Mouse (Mus musculus): ENCODE results near the gene Pkig. TPM values are rescaled to one million over a fixed set of nuclear protein-coding genes. Genes with fewer than 3 reads are reported as not detected.
A peak's percentile ranks its signal among the peaks of the same experiment; 100 is the strongest.
"Not testable (repeated sequence)": the region's sequence is repeated elsewhere in the genome, so short reads cannot be mapped to it uniquely, and the experiment has no call there.

Gene Pkig
- polyA plus RNA-seq, 1 experiment from 2014 or later = 113 TPM

DNA sequence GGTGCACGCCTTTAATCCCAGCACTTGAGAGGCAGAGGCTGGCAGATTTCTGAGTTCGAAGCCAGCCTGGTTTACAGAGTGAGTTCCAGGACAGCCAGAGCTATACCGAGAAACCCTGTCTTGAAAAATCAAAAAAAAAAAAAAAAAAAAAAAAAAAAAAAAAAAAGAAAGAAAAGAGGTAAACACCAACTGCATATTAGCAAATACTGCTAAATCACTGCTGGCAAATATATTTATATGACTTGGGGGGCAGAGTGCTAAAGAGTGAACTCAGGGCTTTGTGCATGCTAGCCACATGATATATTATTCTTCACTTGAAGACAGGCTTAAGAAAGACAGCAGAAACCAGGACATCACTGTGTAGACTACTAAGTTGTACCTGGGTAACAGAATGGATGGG, 36.8 kb upstream of the Pkig start:
- H3K4me2 ChIP-seq (replicated peaks); H3K4me1 ChIP-seq; H3K27ac ChIP-seq; H3K27me3 ChIP-seq; H3K9ac ChIP-seq; H3K4me3 ChIP-seq; ATAC-seq (ENCODE audit: low FRiP score); H3K9me3 ChIP-seq (replicated peaks): not testable (repeated sequence)
- WGBS = 94% methylated on average over 3 of the region's 3 CpGs
- H3K36me3 ChIP-seq = peaks cover 76% of the 10 kb centered on the region

DNA sequence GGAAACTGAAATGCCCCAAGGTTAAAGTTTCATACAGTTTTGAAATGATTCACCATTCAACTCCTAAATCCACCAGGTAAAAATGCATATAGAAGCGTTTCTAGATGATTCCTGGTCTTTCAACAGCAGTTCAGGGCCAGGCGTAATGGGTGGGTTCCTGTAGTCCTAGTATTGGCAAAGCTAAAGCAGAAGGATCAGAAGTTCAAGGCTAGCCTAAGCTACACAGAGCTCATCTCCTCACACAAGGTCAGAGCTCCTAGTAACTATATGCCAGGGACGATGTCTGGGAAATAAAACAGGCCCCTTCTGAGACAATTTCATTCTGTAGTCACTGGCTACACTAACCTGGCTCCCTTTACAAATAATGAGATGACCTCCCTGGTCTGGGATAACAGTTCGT, 27.0 kb upstream of the Pkig start:
- Histone ChIP-seq H3K4me1 (no peaks in the 10 kb centered on the region), H3K9me3 (replicated peaks) (no peaks in the 10 kb centered on the region), H3K9ac (no peak overlapping the region), H3K4me2 (replicated peaks) (no peak overlapping the region), H3K4me3 (no peak overlapping the region), H3K27me3 (no peaks in the 10 kb centered on the region), H3K36me3 (peaks cover 75% of the 10 kb centered on the region), H3K27ac (no peak overlapping the region)
- no peak for ATAC-seq (ENCODE audit: low FRiP score)
- WGBS = 94% methylated on average over 4 of the region's 4 CpGs

DNA sequence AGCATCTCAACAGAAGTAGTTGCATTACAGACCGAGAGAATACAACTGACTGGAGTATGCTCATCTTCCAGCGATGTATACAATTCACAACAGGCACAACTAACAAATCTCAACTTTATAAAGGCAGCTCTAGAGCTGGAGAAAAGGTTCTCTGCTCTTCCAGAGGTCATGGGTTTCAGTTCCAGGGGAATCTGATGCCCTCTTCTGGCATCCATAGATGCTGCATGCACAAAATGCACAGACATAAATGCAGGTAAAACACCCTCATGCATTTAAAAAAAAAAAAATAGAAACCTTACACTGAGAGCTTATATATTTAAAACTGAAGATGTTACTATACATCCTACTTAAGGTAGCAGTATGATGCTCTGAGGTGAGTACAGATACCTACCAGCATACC, 26.5 kb upstream of the Pkig start:
- Histone ChIP-seq H3K36me3 (peaks cover 71% of the 10 kb centered on the region), H3K27ac (no peak overlapping the region), H3K4me2 (replicated peaks) (no peak overlapping the region), H3K4me3 (no peak overlapping the region), H3K9me3 (replicated peaks) (no peaks in the 10 kb centered on the region), H3K4me1 (no peaks in the 10 kb centered on the region), H3K27me3 (no peaks in the 10 kb centered on the region), H3K9ac (no peak overlapping the region)
- no peak for ATAC-seq (ENCODE audit: low FRiP score)
- 92% methylated on average over 2 of the region's 2 CpGs for WGBS

DNA sequence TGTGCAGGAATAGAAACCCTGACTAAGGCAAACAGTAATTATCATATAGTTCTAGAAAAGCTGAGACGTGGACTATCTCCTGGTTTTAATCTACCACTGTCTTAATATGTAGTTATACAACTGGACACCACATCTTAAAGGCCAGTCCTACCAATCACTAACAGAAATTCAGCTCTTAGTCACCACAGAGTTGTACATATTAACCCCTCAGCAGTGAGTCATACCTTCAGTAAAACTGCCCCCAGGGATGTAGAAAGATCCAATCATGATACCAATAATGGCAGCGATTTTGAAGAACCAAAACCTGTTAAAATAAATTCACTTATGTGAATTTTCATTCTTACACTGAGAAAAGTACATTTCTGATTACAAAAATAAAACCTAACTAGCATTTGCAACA, 24.0 kb upstream of the Pkig start:
- H3K9me3 ChIP-seq (replicated peaks) = no peaks in the 10 kb centered on the region
- no peak overlapping the region for H3K9ac ChIP-seq
- H3K36me3 ChIP-seq = peaks cover 48% of the 10 kb centered on the region
- ATAC-seq (ENCODE audit: low FRiP score) = no peak
- H3K4me3 ChIP-seq = no peak overlapping the region
- no peak overlapping the region for H3K27ac ChIP-seq
- WGBS = 96% methylated on average over 2 of the region's 2 CpGs
- H3K4me2 ChIP-seq (replicated peaks) = no peak overlapping the region
- no peaks in the 10 kb centered on the region for H3K27me3 ChIP-seq
- no peaks in the 10 kb centered on the region for H3K4me1 ChIP-seq

DNA sequence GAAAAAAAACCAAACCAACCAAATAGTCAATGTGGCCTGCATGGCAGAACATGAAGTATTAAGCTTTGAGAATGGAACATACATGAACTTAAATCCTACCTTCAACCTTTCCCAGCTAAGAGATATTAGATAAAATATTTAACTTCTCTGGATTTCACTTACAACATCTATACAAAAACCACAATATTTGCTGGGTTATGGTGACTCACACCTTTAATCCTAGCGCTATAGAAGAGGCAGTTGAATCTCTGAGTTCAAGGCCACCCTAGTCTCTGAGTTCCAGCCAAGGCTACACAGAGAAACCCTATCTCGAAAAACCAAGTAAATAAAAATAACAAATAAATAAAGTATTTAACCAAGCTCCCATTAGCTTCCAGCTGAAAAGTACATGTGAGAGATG, 22.1 kb upstream of the Pkig start:
- Histone ChIP-seq H3K27ac (no peak overlapping the region), H3K4me3 (no peak overlapping the region), H3K9ac (no peak overlapping the region), H3K4me2 (replicated peaks) (no peak overlapping the region), H3K36me3 (peaks cover 32% of the 10 kb centered on the region), H3K27me3 (no peaks in the 10 kb centered on the region), H3K9me3 (replicated peaks) (no peaks in the 10 kb centered on the region), H3K4me1 (no peaks in the 10 kb centered on the region)
- 97% methylated on average over 2 of the region's 2 CpGs for WGBS
- no peak for ATAC-seq (ENCODE audit: low FRiP score)

DNA sequence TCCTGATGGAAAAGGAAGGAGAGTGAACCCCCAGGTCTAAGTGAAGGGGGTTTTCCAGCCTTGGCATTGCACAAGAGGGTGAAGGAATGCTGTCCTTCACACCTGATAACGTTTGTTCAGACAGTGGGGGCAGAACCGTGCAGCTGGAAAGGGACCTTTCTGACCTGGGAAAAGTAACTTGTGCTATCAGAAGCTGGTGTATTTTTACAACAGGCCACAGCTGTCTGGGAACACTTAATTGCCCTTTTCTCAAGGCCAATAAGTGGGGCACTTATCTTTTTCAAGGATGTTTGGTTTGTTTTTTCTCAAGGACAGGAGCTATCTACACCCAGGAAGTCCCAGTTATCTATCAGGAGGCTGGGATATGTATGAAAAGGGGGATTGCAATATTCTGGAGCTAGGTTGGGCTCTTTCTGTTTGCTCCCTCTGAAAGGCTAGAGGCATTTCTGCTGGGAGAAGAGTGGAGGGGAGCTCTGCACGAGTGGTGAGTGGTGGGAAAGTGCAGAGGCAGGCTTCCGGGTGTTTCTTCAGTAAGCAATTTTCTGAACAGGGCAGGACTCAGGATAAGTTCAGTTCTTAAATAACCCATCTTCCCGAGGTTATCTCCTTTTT, 20.4 kb upstream of the Pkig start:
- H3K27ac ChIP-seq = no peak overlapping the region
- H3K27me3 ChIP-seq = no peaks in the 10 kb centered on the region
- H3K9me3 ChIP-seq (replicated peaks) = no peaks in the 10 kb centered on the region
- H3K4me2 ChIP-seq (replicated peaks) = no peak overlapping the region
- no peak for ATAC-seq (ENCODE audit: low FRiP score)
- no peak overlapping the region for H3K9ac ChIP-seq
- H3K4me3 ChIP-seq = no peak overlapping the region
- WGBS = 74% methylated on average over 5 of the region's 5 CpGs
- H3K36me3 ChIP-seq = peaks cover 17% of the 10 kb centered on the region
- peaks cover 6% of the 10 kb centered on the region for H3K4me1 ChIP-seq

DNA sequence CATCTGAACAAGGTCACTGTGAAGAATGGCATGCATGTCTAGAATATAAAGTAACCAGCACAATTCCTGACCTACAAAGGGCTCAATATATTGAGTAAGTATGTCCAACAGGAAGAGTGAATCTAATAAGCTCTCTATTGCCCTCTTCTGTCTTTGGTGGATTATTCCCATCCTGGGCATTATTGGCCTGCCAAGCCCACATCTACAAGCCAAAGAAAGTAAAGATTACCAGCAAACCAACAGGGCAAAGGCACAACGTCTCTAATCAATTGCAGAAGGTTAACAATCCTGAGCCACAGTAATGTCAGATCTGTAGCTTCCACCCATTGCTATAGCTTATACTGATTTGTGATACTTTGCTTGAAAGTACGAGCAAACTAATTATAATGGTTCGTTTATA, 17.7 kb upstream of the Pkig start:
- Histone ChIP-seq H3K9me3 (replicated peaks) (no peaks in the 10 kb centered on the region), H3K9ac (no peak overlapping the region), H3K27me3 (no peaks in the 10 kb centered on the region), H3K4me2 (replicated peaks) (no peak overlapping the region), H3K4me3 (no peak overlapping the region), H3K27ac (no peak overlapping the region), H3K36me3 (peaks cover 2% of the 10 kb centered on the region; the same call in 1 of the 2 replicates), H3K4me1 (peaks cover 18% of the 10 kb centered on the region)
- WGBS = 87% methylated on average over 3 of the region's 3 CpGs
- no peak for ATAC-seq (ENCODE audit: low FRiP score)

DNA sequence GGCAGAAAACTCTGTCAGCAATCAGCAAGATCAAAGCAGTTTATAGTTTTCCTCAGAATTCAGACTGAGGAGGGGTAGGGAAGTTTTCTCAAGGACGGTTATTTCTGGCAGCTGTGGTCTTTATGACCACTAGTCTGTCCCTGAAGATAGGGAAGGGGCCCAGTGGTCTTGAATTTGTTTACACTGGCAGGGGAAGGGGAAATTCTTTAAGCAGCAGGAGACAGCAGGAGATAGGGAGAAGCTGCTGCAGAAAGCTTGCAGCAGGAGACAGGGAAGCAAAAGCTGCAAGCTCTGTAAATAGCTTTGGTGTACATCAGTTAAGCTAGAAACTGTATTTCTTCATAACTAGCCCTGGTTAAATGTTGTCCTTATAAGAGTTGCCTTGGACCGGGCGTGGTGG, 16.5 kb upstream of the Pkig start:
- Histone ChIP-seq H3K4me2 (replicated peaks) (no peak overlapping the region; the same call in 1 of the 2 replicates), H3K4me1 (peaks cover 18% of the 10 kb centered on the region), H3K27me3 (no peaks in the 10 kb centered on the region), H3K4me3 (no peak overlapping the region), H3K36me3 (no peaks in the 10 kb centered on the region), H3K27ac (no peak overlapping the region), H3K9ac (no peak overlapping the region; the same call in 1 of the 2 replicates), H3K9me3 (replicated peaks) (no peaks in the 10 kb centered on the region)
- 83% methylated on average over 3 of the region's 3 CpGs for WGBS
- ATAC-seq (ENCODE audit: low FRiP score) = no peak

DNA sequence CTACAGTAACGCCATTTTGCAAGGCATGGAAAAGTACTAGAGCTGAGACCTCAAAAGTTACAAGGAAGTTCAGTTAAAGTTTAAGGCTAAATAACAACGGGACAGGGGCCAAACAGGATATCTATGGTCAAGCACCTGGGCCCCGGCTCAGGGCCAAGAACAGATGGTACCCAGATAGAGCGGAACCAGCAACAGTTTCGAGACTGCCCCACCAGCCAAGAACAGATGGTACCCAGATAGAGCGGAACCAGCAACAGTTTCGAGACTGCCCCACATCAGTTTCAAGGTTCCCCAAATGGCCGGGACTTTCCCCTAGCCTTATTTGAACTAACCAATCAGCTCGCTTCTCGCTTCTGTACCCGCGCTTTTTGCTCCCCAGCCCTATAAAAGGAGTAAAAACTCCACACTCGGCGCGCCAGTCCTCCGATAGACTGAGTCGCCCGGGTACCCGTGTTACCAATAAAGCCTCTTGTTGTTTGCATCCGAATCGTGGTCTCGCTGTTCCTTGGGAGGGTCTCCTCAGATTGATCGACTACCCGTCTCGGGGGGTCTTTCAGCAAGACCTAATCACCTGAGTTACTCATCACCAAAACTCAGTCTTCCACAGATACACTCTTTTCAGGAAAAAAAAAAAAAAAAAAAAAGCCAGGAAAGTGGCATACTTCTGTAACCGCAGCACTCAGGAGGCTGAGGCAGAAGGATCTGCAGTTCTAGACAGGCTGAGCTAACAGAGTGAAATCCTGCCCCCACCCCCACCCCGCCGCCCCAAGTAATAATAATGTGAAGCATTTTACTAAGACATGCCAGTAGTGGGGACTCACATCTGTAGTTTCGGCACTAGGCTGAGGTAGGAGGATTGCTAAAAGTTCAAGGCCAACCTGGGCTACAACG, 15.3 kb upstream of the Pkig start:
- Histone ChIP-seq H3K36me3 (no peaks in the 10 kb centered on the region), H3K4me3 (peak overlapping the region; percentile 96), H3K27me3 (no peaks in the 10 kb centered on the region), H3K9ac (no peak overlapping the region), H3K4me1 (peaks cover 18% of the 10 kb centered on the region), H3K9me3 (replicated peaks) (no peaks in the 10 kb centered on the region), H3K4me2 (replicated peaks) (peak overlapping the region; percentile 69), H3K27ac (peak overlapping the region; percentile 12; the same call in 1 of the 2 replicates)
- 91% methylated on average over 30 of the region's 30 CpGs for WGBS
- no peak for ATAC-seq (ENCODE audit: low FRiP score)

DNA sequence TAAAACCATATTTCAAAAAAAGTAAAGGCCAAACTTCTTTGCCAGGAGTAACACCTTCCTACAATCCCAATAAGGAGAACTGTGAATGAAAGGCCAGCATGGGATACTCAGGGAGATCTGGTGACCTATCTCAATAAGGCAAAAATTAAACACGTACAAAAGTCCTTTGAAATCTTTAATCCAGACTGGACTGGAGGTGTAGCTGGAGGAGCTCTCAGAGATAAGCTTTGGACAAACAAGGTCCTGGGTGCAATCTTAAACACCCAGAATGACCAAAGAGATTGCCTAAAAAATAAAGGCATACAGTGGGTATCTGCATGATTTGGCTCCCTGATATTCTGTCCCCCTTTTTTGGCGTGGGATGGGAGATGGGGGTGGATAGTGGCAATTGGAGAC, 14.6 kb upstream of the Pkig start:
- H3K4me1 ChIP-seq = peaks cover 18% of the 10 kb centered on the region
- no peaks in the 10 kb centered on the region for H3K27me3 ChIP-seq
- H3K27ac ChIP-seq = no peak overlapping the region
- H3K9me3 ChIP-seq (replicated peaks) = no peaks in the 10 kb centered on the region
- H3K4me3 ChIP-seq = peak overlapping the region; percentile 96
- 83% methylated on average over 2 of the region's 2 CpGs for WGBS
- H3K9ac ChIP-seq = peak overlapping the region; percentile 93
- H3K4me2 ChIP-seq (replicated peaks) = peak overlapping the region; percentile 69
- H3K36me3 ChIP-seq = no peaks in the 10 kb centered on the region
- no peak for ATAC-seq (ENCODE audit: low FRiP score)

DNA sequence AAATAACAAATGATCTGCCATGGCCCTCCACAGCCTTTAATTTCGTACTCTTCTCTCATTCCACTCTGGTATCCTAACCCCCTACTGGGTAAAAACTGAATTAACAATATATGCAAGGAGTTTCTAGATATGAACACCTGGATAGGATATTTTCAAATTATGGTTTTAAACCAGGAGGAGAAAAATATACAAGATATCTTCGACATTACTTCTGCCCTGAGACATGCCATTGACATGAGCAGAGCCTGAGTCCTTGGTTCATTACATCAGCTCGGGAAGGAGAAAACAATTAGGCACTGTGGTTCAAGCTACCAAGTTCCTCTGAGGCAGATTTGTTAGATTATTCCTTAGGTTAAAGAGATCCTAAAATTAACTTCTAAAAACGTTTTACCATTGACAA, 14.1 kb upstream of the Pkig start:
- Histone ChIP-seq H3K9ac (peak overlapping the region; percentile 93), H3K4me2 (replicated peaks) (peak overlapping the region; percentile 69), H3K27ac (peak overlapping the region; percentile 99), H3K27me3 (no peaks in the 10 kb centered on the region), H3K4me1 (peaks cover 18% of the 10 kb centered on the region), H3K9me3 (replicated peaks) (no peaks in the 10 kb centered on the region), H3K4me3 (peak overlapping the region; percentile 96), H3K36me3 (no peaks in the 10 kb centered on the region)
- WGBS = 8% methylated on average over 4 of the region's 4 CpGs
- no peak for ATAC-seq (ENCODE audit: low FRiP score)

DNA sequence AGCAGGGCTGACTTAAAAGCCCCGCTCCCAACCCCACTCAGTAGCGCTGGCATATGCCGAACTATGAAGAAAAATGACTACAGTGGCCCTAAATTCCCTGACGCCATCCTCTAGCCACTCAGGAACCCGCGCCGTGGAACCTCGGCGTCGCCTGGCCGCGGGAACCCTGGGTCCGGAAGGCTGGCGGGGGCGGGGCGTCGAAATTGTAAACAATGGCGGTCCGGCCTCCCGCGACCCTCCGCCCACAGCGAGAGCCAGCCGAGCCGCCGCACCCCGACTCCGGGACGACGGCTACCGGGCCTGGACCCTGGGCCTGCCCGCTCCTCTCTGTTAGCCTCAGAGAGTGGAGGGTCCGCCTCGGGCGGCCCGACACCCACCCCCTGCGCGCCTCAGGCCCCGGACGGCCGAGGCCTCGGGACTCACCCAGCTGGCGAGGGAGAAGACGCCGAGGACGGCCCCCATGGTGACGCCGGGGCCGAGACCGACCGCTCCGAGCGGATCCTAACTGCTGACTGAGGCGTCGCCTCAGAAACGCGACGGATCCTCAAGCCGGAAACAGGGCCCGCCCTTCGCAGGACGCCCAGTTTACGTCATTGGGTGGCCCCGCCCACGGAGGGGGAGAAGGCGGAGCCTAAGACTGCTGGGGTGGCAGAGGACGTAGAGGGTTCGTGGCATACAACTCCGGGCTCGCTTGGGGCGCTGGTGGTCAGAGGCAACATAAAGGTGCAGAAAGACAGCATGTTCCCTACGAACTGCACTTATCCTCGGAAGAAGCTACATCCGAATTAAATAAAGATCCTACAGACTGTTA, 13.4 kb upstream of the Pkig start, which contains the start of gene Serinc3:
Gene Serinc3 (minus strand): TSS at position 557 of the 811 bp plus-strand sequence.
- ATAC-seq (ENCODE audit: low FRiP score) = peak; percentile 97
- under 1% methylated on average over 72 of the region's 74 CpGs for WGBS
- peak within 1 kb of the TSS; percentile 96 for H3K4me3 ChIP-seq
- peak within 1 kb of the TSS; percentile 99 for H3K27ac ChIP-seq
- H3K4me1 ChIP-seq = peaks cover 18% of the 10 kb centered on the region
- peak within 1 kb of the TSS; percentile 93 for H3K9ac ChIP-seq
- peak within 1 kb of the TSS; percentile 69 for H3K4me2 ChIP-seq (replicated peaks)
- no peaks in the 10 kb centered on the region for H3K36me3 ChIP-seq
- H3K9me3 ChIP-seq (replicated peaks) = no peaks in the 10 kb centered on the region; the same call in 1 of the 2 replicates
- H3K27me3 ChIP-seq = no peaks in the 10 kb centered on the region

Measured in hindbrain, embryonic 12.5 days (tissue).